Mouse (Mus musculus) c-Kit-positive CD71-positive TER-119-positive erythroid progenitor cells, embryonic 14.5 days (primary cell): ENCODE results near the gene Mettl18.
"Not testable (repeated sequence)": the region's sequence is repeated elsewhere in the genome, so short reads cannot be mapped to it uniquely, and the experiment has no call there.

ENCODE experiments used
- DNase-seq: peaks from one replicate; pipeline ENCODE4 v3.0.0-alpha.2; 2013; ENCODE audit warnings: low spot score

The Mettl18 gene

DNA sequence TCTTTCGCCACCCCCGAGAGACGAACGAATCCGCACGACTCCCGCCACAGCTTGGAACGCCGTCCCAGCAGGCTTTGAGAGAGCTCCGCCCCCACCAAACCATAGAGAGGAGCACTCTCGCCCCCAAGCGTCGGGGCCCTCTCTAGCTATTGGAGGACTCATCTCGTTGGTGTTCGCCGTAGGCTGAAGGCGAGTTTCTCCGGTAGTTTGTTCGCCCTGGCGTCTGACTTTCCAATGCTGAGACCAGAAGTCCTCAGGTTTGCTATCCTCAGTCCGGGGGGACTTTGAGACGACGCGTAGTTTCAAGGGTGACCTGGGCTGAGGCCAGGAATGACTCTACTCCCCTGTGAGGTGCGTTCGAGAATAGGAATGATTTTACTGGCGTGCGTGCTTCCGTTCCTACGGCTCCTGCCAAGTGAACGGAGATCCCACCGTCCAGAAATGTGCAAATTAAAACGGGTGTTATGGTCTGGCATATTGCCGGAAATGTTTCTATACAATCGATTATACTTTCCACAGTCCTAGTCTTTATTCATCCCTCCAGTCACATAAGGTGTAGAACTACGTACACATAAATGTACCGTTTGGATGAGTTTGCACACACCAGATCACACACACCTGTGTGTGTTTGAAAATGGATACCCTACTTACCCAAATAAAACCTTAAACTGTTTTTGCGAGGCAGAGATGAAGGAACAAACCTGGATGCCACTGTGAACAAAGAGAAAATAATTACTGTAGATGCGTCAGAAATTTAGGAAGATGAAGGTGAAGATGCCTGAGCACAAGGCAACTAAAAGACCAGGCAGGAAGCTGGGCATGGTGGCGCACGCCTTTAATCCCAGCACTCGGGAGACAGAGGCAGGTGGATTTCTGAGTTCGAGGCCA lies at the start of gene Mettl18, which contains the start of gene BC055324:
Mettl18 (plus strand) TSS at position 169 of the 888 bp plus-strand sequence.
BC055324 (minus strand) TSS at position 76 of the 888 bp plus-strand sequence.
- peak; percentile 92 for DNase-seq

DNA sequence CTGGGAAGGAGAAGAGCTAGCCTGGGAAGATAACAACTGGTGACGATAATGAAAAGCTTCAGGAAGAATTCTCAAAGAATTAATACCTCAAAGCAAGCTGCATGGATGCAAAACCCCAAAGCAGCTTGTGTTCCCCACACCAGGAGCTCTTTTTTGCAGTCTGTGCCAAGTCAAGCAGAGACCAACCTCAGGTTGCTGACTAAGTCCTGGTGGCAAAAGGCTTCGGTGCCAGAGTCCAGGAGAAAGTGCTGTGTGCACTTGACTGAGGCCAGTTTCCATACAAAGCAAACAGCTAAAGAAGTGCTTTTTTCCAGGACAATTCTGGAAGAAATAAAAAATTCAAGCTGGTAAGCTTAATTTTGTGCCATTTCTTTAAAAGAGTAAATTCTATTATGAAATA lies 41.3 kb upstream of the Mettl18 start:
- no peak for DNase-seq

DNA sequence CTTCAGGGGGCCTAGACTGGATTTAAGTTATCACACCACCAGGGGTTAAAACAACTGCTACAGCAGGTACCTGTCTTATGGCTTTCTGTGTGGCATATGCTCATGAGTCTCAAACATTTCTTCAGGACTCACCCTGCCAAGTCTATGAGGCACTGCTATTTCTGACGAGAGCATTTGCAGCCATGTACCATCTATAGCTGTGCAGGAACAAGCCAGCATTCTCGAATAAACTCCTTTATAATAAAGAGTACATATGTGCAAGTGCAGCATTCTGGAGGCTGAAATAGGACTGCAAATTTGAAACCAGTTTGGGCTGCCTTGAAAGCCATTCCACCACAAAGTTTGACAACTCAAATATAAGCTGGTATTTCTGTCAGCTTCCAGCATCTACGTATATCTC lies 36.7 kb upstream of the Mettl18 start:
- no peak for DNase-seq

DNA sequence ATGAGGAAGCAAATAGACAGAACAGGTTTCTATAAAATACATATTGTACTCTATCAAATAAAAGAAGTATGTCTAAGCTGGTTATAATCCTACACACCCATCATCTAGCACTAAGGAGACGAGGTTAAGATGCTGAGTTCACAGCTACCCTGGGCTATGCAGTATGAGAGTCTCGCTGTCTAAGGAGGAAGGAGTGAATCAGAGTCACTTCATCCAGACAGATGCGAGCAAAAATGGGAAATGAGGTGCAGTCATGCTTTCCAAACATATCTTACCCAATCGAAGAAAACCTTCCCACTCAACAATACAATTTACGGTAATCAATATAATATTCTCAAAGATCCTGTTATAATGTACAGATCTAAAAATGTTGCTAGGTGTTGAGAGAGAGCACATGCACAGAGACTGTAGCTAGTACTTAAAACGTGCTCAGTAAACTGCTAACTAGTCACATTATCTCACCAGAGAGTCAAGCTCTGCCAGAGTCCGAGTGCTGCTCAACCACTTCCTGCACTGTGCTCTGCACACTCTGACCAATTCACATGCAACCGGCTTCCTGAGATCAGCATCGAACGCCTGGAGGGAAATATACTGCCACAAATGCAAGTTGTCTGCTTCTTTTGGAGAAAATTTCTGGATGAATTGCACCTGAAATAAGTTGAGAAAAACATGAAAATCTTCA lies 30.5 kb upstream of the Mettl18 start:
- DNase-seq = no peak

DNA sequence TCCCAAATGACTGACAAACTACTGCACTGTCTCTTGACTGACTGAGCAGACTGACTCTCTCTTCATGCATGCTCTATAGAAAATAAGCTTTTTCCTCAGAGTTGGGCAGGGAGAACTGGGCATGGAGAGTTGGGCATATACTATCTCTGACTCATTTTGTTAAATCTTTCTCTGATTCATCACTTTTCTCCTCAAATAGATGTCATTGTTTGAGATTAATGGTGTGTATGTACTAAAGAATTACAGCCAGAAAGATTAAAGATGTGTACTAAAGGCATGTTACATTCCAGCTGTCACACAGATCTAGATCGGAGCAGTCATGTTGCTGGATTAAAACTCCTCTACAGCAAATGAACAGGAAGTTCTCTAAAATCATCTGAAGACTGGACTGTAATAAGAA lies 20.2 kb upstream of the Mettl18 start:
- DNase-seq = no peak

DNA sequence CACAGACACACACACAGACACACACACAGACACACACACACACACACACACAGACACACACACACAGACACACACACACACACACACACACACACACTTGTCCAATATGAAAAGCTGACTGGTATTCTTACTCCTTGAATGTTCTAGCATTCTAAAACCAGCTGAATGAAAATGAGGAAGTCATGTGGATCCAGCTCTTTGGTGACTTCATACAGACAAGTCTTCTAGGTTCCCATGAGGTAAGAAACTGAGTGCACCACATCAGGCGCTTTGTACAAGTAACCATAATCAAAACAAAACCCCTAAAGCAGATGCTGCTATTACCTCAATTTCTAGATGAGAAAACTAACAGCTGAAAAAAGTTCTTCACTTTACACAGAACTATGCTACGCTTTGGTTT lies 19.6 kb upstream of the Mettl18 start:
- DNase-seq = no peak

DNA sequence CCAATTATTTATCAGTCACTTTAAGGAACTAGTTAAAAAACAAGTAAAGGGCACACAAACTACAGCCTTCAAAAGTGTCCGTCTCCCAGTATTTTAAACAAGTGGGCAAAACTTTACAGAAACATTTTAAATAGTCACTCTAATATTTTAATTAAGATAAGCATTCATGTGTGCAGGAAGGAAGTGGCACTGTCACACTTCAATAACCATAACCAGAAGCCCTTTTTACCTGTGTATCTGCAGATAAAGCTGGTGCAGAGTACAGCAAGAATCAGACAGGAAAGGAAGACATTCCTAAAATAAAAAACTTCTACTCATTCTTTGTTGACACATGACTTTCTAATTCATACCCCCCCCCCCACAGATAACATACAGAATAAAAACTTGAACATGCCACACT lies 18.2 kb upstream of the Mettl18 start:
- DNase-seq = no peak

DNA sequence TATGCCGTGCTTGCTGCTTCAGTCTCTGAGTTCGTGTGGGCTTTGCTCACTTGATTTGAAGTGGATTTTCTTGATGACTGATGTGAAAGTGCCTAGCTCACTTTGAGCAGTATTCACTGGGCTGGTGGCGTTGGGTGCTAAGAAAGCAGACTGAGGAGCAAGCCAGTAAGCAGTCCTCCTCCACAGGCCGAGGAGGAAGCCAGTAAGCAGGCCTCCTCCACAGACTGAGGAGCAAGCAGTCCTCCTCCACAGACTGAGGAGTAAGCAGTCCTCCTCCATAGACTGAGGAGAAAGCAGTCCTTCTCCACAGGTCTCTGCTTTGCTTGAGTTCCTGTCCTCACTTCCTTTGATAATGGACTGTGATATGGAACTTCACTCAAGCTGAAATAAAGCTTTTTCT lies 2.3 kb upstream of the Mettl18 start:
- DNase-seq = no peak

DNA sequence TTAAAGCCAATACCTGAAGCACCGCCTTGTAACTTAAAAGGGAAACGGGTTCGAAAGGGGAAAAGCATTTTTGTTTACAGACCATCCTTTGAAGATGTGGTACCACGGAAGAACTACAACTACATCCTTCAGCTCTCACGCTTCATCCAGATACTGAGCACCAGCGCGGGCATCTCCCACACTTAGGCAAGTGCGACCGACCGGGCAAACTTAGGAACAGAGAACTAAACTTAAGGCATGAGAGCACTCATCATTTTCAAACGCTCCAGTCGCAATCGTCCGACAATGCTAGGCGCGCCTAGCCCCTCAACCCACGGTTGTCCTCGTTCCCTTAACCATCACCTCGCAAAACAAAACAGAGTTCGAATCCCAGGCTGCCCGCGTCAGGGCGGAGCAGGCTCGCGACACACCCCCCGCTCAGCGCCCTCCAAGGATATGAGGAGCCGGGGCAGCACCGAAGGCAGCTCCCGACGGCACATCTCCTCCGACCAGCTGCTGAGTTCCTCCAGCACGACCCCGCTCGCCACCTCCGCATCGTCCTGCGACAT lies 442 bp upstream of the Mettl18 start:
- no peak for DNase-seq

DNA sequence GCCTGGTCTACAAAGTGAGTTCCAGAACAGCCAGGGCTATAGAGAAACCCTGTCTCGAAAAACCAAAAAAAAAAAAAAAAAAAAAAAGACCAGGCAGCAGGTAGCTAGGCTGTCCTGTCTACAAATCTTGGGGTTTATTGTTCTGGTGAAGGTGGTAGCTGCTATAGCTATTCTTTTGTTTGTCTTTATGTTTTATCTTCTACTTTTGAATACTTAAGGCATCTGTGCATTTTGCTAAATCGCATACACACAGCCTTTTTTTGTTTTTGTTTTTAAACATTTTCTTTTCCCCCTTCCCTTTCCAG lies 872 bp downstream of the Mettl18 start:
- no peak for DNase-seq

DNA sequence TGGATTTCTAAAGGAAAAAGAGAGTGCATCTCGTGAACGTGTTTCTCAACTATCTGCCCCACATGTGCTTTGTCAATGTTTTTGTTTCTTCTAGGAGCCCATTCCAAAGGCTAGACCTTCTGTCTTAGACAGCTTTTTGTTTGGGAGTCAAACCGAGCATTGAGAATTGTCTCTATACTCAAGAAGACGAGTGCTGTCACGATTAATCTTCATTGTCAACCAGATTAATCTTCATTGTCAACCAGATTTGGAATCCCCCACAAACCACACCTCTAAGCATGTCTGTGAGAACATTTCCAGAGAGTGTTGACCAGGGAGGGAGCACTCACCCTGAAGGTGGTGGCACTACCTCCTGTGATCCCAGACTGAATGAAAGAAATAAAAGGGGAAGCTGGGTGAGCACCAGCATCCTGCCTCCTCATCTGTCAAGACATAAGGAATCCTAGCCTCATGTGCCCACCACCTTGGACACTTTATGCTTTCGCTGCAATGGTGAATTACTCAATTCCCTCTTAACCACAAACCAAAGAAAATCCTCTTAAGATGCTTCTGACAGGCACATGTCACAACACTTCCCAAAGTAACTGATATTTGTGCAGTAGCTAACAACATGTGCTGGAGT lies 7.3 kb downstream of the Mettl18 start:
- no peak for DNase-seq

DNA sequence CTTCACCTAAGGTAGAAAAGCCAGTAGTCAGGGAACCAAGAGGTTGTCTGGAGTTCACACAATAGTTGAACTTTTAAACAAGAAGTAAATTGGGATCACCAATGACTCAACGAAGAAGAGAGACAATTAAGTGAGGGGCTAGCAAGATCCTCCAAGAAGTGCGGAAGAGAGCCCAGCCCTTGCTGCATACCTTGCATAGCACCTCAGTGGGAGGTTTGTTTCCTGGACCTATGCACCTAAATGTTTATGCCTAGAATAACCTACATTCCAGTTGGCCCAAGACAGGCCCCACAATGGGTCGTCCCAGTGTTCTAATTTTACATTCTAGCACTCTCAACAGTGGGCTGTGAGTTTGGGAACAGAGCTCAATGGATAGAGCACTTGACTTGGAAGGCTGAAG lies 9.6 kb downstream of the Mettl18 start:
- no peak for DNase-seq

DNA sequence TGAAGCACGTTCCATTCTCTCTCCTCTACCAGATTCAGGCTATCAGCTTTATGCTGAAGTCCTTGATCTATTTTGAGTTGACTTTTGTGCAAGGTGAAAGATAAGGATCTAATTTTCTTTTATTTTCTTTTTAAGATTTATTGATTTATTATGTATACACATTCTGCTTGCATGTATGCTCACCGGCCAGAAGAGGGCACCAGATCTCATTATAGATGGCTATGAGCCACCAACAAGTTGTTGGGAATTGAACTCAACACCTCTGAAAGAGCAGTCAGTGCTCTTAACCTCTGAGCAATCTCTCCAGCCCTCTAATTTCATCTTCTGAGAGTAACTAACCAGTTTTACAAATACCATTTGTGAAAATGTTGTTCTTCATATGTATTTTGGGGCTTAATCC lies 14.5 kb downstream of the Mettl18 start:
- DNase-seq = peak; percentile 7

DNA sequence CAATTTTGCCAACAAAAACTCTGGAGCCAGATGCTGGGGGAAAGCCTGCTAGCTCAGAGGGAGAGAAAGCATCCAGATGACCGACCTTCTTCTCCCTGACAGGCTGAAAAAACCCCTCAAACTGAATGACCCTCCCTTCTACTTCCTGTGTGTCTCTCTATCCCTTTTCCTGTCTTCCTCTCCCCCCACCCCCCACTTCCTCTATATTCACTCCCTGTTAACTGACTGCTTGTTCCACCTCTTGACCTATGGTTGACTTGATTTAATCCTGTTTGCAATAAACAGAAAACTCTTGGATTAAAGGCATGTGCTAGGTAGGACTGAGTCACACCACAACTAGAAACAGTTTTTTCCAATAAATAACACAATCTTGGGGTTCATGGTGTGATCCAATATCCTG lies 19.9 kb downstream of the Mettl18 start:
- no peak for DNase-seq

DNA sequence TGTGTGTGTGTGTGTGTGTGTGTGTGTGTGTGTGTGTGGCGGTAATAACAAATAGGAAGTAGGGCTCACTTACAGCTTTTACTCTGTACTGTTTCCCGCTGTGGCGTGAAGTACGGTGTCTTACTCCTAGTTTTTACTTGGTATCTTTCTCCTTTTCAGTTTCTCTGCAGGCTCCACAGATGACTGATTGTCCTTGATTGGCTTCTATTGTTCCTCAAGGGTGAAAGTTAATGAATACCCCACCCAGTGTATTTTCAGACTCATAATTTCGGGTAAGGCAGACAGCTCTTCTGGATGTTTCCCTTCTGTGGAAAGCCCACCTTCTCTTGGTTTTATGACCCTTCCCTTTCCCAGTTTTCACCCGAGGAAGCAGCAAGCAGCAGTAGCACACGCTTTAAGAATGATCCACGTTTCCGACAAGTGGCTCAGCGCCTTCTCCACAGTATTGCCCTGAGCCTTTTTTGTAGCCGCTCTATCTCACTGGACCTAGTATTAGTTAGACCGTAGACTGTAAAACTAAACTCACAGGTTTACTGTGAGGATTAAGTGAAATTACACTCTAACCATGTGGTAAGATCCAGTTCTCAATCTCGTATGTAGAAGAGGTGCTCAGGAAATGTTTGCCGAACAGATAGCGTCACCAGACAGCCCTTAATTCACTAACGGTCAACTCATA lies 23.7 kb downstream of the Mettl18 start:
- DNase-seq = no peak

DNA sequence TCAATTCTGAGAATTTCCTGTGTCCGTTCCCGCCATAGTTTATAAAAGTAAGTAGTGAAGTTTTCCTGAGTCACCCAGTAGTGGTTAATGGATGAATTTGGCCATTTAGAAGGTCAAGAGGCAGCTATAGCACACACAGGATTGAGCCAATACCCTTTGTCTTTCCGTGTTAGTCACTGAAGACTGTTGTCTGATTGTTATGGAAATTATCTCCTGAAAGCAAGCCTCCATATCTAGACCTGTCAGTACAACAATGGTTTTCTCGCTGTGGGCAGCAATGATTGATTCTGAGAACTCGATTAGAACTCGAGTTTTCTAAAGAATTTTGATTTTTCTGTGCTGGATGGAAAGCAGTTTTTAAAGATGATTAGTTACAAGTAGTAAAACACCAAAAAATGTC lies 25.1 kb downstream of the Mettl18 start:
- DNase-seq = no peak

DNA sequence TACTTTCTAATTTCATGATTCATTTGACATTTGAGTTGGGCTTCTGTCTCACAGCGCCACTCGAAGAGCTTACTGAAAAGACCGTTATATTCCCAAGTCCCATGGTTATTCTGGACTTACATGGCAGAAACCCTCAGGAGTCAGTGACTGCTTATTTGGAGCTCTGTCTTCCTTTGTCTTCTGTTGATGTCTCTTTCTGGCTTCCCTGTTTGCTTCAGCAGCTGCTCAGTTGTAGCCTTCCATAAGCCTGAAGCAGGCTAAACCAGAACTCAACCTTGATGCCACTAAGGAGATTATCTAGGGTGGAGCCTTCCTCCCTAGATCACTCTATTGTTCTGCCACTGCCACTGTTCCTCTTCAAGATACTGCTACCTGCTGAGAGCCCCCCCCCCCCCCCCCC lies 26.1 kb downstream of the Mettl18 start:
- DNase-seq = not testable (repeated sequence)

DNA sequence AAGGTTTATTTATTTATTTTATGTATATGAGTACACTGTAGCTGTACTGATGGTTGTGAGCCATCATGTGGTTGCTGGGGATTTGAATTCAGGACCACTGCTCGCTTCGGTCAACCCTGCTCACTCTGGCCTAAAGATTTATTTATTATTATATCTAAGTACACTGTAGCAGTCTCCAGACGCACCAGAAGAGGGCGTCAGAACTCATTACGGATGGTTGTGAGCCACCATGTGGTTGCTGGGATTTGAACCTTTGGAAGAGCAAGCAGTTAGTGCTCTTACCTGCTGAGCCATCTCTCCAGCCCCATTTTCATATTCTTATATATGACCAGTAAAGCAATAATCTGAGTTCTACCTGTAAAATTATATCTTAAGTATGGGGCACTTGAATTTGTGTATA lies 27.4 kb downstream of the Mettl18 start:
- DNase-seq = not testable (repeated sequence)

DNA sequence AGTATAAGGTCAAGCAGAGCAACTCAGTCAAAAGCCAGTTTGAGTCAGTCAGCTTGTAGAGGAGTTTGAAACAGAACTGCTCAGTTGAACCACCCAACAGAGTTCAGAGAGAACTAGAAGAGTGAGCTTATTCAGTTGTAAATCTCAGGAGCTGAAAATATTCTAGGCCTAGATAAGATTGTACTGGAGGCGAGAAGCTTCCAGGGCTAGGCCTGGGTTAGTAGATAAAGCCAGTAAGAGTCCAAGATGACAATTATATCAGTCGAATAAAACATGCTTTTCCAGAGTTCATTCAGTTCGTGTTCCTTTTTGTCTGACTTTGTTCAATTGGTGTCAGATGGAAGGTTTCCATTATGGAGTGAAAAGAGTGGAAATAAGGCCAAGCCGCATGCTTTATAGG lies 31.0 kb downstream of the Mettl18 start:
- no peak for DNase-seq

DNA sequence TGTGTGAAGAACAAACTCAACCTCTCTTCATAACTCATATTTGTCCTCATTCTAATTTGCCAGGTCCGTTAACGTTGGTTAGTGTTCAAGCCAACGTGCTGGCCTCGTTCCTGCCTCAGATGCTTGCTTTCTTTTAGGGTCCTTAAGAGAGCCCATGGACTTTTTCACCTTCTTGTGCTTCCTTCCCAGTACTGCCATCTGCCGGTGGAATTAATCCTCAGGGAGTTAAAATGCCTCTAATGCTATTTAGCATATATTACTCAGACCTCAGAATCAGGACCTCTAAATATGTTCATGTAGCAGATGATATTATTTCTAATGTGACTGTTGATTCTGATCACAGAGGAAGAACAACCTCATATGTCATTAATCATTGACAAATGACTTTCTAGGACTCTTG lies 32.7 kb downstream of the Mettl18 start:
- peak; percentile 12 for DNase-seq

DNA sequence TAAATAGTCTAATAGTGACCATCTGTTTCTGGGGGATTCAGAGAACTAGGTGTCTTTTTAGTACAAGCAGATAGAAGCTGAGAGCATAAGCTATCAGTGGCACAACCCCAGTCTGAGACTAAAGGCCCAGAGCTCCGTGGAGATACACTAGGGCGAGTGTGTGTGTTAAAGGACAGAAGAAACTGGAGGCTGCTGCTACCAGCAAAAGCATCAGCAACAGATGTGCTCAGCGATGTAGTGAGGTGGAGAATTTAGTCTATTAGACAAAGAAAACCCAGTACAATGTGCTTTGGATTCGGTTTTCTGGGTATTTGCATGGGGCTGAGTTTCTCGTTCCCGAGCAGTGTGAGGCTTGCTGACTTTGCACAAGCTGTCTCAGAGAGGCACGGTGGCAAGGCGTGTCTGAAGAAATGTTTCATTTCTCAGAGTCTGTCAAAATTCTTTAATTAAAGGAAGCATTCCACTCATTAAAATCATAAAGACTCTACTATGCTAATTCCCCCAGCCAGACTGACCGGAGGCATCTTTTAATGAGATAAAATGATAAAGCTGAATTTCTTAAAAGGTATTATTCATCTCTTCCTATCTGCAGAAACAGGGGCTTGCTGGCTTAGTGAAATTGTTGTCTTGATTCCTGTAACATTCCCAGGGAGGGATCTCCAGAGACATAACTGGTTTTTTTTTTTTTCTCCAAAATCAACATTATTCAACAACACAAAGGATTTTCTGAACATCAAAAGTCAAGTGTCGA lies 45.9 kb downstream of the Mettl18 start:
- DNase-seq = no peak

DNA sequence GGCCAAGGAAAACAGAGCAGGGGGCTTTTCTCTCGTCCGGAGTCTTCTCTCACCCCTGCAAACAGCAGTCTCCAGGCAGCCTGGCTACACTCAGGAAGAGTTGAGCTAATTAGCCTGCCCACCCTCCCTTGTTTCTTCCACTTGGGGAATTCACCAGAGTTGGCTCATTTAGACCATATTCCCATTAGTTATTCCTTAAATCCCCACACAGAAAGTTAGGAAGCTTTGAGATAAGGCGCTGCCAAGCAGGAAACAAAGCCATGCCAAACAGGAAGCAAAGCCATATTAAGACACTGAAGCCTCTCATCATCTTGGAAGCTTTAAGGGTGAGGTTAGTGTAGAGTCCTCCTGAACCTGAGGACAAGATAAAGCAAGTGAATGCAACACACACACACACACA lies 48.9 kb downstream of the Mettl18 start:
- DNase-seq = no peak
